Mouse (Mus musculus): Measurements from ENCODE around the gene Fundc2. TPM values are rescaled to one million over a fixed set of nuclear protein-coding genes. Genes with fewer than 3 reads are reported as not detected.

Gene Fundc2
- polyA plus RNA-seq, 1 experiment from 2014 or later = 45.9 TPM

Other genes starting within 250 kb of the Fundc2 start
- gene Smim9, start 218.6 kb upstream of the Fundc2 start, polyA plus RNA-seq (2016; fragmentation: Nextera tagmentation; extraction: Ambion mirVana) = not detected in 2 replicates
- gene F8, start 216 bp downstream of the Fundc2 start, polyA plus RNA-seq (2016; fragmentation: Nextera tagmentation; extraction: Ambion mirVana) = 1.3 and 1.8 TPM in 2 replicates
- gene Cmc4, start 34.2 kb downstream of the Fundc2 start, polyA plus RNA-seq (2016; fragmentation: Nextera tagmentation; extraction: Ambion mirVana) = 11.9 and 13.2 TPM in 2 replicates
- 6.9 and 8.6 TPM in 2 replicates for gene Mtcp1, start 34.2 kb downstream of the Fundc2 start, polyA plus RNA-seq (2016; fragmentation: Nextera tagmentation; extraction: Ambion mirVana)
- gene Brcc3, start 34.2 kb downstream of the Fundc2 start, polyA plus RNA-seq (2016; fragmentation: Nextera tagmentation; extraction: Ambion mirVana) = 63.0 and 64.7 TPM in 2 replicates
- gene Vbp1, start 131.9 kb downstream of the Fundc2 start, polyA plus RNA-seq (2016; fragmentation: Nextera tagmentation; extraction: Ambion mirVana) = 175 and 186 TPM in 2 replicates
- gene Rab39b, start 195.8 kb downstream of the Fundc2 start, polyA plus RNA-seq (2016; fragmentation: Nextera tagmentation; extraction: Ambion mirVana) = 1.1 and 1.8 TPM in 2 replicates